Mouse (Mus musculus) layer of hippocampus, adult 9-10 months (tissue): Measurements from ENCODE around the gene Ankfy1.
"Not testable (repeated sequence)": the region's sequence is repeated elsewhere in the genome, so short reads cannot be mapped to it uniquely, and the experiment has no call there.

ENCODE experiments used
- DNase-seq: peaks from one replicate; pipeline ENCODE4 v3.0.0; 2022; ENCODE audit warnings: low spot score

Ankfy1 gene

GRCm38 (mm10) chr11:72689551-72690510 is at the start of gene Ankfy1:
Gene Ankfy1 (plus strand): TSS chr11:72690006.
- peak; percentile 94 for DNase-seq

DNA sequence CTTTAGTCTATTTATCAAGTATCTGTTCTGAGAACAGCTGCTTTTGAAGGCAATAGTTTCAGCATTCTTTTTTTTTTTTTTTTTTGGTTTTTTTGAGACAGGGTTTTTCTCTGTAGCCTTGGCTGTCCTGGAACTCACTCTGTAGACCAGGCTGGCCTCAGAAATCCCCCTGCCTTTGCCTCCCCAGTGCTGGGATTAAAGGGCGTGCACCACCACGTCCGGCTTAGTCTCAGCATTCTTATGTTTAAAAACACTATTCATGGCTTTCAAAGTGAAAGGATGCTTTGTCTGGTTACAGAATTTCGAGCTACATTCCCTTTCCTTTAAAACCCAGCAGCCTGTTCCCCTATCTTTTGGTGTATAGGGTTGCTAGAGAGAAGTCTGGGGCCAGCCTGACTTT is 47.1 kb upstream of the Ankfy1 start:
- no peak for DNase-seq

DNA sequence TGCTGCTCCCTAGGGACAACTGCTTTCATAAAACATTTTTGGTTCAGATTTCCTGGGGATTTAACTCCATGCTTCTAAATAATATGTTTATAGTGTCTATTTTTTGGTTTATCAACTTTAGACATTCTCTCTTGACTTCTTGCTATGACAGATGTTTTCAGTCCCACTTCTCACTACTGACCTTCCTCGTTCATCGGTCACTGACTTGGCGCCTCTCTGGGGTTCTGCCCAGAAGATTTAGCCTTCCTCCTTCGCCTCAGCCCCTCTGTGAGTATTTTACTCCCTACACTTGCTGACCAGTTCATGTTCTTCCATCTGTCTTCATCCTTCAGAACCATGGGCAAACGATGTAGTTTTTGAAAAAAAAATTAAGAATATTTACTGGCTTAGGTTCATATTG is 44.4 kb upstream of the Ankfy1 start:
- no peak for DNase-seq

DNA sequence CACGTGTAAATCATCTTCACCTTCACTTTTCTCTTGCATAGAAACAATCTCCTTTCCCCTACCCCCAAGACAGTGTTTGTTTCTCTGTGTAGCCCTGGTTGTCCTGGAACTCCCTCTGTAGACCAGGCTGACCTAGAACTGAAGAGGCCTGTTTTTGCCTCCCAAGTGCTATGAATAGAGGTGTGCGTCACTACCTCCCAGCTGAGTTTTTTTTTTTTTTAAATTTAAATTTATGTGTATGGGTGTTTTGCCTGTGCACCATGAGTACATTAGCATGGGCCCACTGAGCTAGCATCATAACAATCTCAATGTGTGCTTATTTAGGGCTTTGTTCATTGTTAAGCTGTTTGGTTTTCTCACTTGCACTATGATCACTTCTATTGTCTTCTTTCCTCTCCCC is 39.5 kb upstream of the Ankfy1 start:
- DNase-seq, result no peak

DNA sequence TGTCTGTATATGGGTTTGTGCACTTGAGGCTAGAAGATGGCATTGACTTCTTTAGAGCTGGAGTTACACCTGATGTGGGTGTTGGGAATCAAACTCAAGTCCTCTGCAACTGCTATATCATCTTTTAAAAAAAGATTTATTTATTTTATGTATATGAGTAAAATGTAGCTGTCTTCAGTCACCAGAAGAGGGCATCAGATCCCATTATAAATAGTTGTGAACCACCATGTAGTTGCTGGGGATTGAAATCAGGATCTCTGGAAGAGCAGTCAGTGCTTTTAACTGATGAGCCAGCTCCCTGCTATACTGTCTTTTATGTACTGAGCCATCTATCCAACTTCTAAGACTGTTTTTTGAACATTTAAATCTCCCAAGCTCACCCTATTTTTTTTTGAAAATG is 29.9 kb upstream of the Ankfy1 start:
- no peak for DNase-seq

DNA sequence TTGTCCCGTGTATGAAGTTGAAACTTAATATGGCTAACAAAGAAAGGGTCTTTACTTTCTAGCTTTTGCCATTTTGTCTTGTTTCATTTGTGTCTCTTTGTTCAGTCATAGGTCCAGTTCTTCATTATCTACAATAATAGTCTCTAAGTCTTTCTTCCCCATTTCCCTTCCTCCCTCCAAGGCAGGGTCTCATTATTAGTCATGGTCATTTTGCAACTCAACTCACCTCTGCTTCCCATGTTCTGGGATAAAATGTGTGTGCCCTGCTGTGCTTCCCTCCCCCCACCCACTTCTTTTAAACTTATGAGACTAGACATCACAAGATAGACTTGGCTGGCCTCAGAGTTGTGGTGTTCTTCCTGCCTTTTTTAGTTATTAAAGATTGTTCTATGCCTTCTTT is 29.4 kb upstream of the Ankfy1 start:
- DNase-seq, result no peak

DNA sequence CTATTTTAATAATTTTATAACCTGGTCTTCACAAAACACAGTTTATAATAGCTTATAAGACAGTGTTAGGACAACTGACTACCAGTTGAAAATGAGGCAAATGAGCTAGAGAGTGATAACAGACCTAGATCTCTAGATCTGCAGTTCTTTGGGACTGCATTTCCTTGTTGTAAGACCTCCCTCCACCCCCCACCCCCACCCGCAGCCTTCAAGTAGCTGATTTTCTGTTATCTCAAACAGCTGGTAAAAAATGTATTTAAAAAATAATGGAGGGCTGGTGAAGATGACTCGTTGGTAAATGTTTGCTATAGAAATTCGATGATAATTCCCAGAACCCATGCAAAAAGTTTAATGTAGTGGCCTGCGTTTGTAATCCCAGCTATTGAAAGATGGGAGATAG is 25.2 kb upstream of the Ankfy1 start:
- no peak for DNase-seq

DNA sequence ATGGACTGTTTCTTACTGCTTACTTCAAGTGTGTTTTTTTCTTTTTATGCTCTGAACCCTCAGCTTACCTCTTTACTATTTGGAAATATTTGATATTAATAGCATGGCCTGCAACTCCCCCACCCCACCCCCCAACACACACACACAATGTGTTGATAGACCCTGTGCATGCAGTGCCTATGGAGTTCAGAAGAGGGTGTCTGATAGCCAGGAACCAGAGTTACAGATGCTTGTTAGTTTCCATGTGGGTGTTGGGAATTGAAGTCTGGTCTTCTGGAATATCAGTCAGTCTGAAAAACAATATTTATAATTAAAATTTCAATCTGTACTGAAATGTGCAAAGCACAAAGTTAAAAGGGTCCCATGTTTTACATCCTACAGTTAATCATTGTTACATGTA is 19.2 kb upstream of the Ankfy1 start:
- no peak for DNase-seq

DNA sequence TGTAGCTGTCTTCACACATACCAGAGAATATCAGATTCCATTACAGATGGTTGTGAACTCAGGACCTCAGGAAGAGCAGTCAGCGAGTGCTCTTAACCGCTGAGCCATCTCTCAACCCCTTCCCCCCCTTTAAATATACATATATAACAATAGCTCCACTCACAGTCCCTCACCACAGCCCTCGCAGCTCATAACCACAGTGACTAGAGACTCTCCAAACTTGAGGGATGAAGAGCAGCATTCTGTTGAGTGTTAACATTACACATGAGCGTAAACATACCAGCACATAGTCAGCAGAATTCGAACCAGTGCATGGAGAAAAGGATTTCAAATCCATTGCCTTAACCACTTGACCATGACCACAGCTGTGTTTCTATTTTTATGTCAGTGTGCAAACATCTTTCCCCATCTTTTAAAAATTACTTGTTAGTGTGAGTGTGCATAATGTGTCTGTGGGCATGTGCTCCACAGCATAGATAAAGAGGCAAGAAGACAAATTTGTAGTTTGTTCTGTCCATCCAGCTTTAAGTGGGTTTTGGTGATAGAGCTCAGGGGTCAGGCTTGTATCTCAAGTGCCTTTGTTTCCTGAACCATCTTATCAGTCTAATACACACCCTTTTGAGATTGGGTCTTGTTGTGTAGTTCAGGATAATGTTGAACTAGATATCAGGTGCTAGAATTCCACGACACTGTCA is 18.4 kb upstream of the Ankfy1 start:
- no peak for DNase-seq

GRCm38 (mm10) chr11:72672438-72672837 is 17.4 kb upstream of the Ankfy1 start:
- DNase-seq, result no peak

- no peak for DNase-seq
Observed at GRCm38 (mm10) chr11:72675280-72675679, 14.5 kb upstream of the Ankfy1 start.

- no peak for DNase-seq
Observed at GRCm38 (mm10) chr11:72680726-72681125, 9.1 kb upstream of the Ankfy1 start.

DNA sequence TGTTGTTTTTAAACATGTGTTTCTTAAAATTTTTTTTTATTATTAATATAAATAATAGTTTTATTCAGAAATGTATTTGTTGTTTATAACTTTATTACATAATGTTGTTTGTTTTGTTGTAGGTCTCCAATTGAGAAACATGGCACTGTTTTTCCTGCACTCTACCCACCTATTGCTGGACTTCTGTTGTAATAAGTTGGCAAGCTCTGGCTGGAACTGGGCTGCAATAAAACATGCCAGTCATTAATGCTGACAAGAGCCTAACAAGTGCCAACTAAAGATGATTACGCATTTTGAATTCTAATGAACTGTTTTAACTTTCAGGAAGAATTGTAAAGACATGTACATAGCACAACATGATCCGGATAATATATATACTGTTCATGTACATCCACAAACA is 6.4 kb upstream of the Ankfy1 start:
- no peak for DNase-seq

GRCm38 (mm10) chr11:72686697-72687096 is 3.1 kb upstream of the Ankfy1 start:
- no peak for DNase-seq

- DNase-seq, result no peak
Observed at GRCm38 (mm10) chr11:72688242-72688641, 1.6 kb upstream of the Ankfy1 start.

DNA sequence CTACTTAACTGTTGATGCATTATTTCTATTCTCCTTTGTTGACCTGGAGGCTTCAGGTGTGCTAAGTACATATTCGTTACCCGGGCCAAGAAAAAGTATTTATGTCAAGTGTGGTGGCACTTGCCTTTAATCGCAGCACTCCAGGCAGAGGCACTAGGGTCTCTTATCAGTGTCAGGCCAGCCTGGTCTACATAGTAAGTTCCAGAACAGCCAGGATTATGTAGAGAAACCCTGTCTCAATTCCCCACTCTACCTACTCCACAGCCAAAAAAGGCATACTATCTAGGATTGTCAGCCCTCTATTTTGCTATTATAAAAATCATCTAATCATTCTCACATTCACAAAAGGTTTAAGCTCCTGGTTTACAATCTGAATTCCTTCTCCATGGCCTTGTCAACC is 691 bp upstream of the Ankfy1 start:
- DNase-seq, result no peak

DNA sequence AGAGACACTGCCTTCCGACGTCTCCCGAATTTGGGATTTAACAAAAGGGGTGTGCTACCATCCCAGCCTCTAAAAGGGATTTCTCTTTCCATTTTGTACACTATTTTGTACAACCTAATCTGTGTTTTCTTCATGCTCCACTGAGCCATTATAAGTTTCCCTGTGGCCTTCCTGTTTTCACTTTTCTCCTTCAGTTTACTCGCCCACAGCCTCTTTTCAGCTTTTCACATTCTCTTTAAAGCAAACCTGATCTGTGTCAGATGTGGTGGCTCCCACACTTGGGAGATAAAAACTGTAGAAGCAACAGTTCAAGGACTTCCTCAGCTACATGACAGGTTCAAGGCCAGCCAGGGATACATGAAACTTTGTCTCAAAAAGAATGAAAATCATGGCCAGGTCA is 2.5 kb downstream of the Ankfy1 start:
- no peak for DNase-seq

GRCm38 (mm10) chr11:72695025-72695424 is 5.2 kb downstream of the Ankfy1 start:
- no peak for DNase-seq

DNA sequence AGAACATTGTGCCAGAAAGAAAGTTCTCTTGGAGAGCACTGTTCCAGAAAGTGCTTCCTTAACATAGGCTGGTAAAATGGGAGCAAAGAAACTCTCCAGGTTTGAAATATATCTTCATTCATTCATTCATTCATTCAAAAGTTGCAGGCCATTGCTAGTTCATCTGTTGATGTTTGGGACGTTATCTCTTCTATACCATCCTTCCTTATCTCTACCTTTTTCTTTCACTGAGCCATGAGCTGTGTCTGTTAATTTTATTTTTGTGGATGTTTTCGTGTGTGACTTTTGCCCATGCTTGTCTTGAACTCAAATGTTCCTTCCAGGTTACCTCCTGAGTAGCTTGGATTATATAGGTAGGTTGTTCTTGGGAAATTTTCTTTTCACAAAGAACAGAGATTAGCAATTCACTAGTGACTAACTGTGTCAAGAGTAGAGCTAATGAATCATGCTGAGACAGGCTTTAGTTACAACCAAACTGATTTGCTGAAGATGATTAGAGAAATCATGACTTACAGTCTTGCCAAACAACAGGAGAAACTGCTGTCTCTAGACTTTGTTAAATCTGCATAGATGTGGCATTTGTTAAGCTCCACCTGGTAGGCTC is 6.7 kb downstream of the Ankfy1 start:
- no peak for DNase-seq

- DNase-seq, result no peak
Observed at GRCm38 (mm10) chr11:72697323-72697722, 7.5 kb downstream of the Ankfy1 start.

DNA sequence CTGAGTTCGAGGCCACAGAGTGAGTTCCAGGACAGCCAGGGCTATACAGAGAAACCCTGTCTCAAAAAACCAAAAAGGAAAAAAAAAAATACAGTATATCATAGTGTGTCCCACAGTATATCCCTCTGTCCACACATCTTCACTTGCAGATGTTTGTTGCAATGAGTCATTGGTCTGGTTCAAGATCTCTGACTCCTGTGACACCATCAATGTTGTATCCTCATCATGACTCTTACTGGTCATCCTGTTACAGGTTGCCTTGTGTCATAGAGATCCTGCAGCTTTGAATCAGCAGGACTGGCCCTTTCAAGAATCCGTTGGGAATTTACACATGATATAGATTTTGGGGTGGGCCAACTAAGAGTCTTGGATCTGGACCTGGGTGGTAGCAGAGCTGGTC is 15.3 kb downstream of the Ankfy1 start:
- DNase-seq, result not testable (repeated sequence)

GRCm38 (mm10) chr11:72712721-72713120 is 22.9 kb downstream of the Ankfy1 start:
- no peak for DNase-seq

DNA sequence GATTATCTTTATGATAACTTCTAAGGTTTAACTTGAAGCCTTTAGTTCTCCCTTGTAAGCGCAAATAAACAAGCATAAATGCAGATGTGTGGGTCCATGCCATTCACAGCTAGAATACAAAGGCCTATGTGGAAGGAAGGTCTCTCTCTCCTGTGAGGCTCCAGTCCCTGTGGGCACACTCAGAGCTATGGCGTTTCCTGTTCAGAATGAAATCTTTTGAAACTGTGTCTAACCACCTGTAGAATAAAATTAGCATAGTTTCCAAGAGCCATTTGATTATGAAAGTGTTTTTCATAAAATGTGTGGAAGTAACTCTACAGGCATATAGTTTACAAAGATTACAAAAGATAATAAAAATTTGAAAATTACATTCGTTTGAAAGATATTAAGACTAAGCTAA is 28.4 kb downstream of the Ankfy1 start:
- DNase-seq, result no peak
